Mouse (Mus musculus): ENCODE data around the gene Dxo.
"Not testable (repeated sequence)": the region's sequence is repeated elsewhere in the genome, so short reads cannot be mapped to it uniquely, and the experiment has no call there.

Dxo gene

DNA sequence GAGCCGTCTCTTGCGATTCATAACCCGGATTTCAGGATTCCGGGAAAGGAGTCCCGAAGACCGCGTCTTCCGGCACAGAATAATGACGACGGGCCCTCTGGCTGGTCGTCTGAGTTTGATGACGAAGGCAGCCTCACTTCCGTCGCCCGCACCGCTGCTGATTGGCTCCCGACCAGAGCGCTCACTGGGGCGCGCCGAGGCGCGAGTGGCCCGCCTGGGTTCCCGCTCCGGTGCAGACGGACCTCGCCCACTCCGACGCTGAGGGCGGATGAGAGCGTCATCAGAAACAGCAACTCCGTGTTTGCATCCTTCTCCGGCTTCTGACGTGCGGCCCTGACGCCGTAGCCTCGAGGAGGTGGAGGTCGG, at the start of gene Dxo, which contains the start of gene Stk19:
Dxo (plus strand) TSS at position 164 of the 366 bp plus-strand sequence.
Stk19 (minus strand) TSS at position 90 of the 366 bp plus-strand sequence.
- DNase-seq: peak; percentile 97

DNA sequence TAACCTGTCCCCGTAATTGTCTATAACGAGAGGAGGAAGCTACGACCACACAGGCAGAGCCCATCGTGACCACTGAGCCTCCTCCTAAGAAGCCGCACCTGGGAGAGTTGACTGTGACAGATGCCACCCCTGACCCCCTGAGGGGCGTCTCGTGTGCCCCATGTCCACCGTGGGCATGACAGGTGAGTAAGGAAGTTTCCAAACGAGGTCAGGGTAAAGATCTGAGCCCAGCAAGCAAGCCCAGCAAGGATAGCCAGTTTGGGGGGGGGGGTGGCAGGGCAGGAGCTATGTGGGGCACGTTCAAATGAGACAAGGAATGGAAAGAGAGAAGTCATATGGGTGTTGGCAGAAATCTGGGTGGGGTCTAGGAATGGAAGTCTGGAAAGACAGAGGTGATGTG, 41.8 kb upstream of the Dxo start:
- DNase-seq: no peak

DNA sequence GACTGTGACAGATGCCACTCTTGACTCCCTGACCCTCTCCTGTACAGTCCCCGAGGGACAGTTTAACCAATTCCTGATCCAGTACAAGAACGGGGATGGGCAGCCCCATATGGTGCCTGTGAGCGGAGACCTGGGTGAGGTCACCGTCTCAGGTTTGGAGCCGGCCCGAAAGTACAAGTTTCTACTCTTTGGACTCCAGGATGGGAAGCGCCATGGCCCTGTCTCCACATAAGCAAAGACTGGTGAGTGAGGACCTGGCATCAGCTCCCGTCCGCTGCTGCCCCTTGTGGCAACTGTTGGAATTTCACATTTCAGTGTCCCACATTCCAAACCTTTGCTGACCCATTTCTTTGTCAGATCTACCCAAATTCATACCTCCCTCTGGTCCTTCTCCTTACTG, 41.2 kb upstream of the Dxo start:
- peak; percentile 56 for DNase-seq

DNA sequence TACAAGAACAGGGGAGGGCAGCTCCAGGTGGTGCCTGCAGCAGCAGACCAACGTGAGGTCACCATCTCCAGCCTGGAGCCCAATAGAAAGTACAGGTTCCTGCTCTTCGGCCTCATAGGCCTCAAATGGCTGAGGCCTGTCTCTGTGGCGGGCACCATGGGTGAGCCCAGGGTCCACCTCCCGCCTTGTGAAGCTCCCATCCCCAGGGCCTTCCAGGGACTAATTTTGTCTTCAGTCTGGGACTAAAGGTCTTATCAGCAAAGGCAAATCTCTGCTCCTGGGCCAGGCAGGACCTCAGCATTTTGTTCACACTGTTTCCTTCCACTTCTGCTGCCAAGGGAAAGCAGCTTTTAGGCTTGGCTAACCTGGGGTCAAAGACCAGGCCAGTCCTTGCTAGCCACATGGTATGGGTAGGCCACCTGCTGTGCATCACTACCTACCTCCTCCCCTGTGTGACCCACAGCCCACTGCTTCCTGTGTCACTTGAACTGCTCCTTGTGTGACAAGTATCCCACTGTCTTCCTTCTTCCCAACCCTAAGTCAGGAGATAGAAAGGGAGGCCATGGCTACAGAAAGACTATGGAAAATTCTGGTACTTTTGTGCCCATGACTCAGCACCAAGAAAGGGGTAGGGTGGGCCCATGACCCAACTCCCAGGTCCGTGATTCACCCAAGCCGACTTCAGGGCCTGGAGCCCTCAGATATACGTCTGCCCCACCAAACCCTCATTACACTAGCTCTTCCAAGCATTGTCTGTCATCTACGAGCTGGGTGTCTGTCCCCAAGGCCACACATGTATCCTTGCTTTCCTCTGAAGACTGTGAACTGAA, 40.3 kb upstream of the Dxo start:
- DNase-seq: no peak

DNA sequence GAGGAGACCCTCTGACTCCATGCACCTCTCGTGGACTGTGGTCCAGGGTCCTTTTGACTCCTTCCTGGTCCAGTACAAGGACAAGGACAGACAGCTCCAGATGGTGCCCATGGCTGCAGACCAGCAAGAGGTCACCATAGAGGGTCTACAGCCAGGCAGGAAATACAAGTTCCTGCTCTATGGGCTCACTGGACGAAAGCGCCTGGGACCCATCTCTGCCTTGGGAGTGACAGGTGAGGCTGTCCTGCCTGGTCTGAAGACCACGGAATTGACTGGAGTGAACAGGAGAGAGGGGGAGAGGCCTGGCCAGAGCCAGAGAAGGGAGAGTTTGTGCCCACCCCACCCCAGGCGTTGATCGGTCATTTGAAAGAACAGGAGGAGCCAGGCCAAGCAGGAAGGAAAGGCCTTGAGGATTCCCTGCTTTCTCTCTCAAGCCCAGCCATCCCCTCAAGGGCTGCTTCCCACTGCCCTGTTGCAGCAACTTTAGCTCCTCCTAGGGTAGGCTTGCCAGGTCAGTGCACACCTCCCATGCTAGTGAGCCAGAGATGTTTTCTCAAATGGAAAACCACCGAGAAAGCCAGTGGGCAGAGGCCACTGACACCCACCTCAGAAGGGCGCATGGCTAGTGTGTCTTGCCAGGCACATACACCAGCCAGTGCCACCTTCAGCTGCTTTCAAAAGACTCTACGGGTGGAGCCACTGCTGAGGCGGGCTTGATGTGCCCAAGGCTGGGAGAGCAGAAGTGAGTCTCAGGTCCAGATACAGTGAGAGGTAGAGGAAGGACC, 39.4 kb upstream of the Dxo start:
- not testable (repeated sequence) for DNase-seq

DNA sequence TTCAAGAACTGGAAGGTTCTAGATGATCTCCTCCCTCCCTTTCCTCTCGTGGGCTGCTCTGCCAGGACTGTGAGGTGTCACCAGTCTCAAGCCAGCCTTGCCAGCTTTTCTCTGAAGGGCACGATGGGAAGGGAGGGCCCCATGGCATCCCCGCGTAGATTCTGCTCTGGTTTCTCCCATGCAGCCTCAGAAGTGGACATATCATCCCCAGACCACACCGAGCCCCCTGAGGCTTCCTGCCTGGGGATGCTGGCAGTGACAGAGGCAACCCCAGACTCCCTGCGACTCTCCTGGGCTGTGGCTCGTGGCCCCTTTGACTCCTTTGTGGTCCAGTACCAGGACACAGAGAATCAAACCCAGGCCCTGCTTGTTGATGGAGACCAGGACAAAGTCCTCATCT, 38.7 kb upstream of the Dxo start:
- not testable (repeated sequence) for DNase-seq

DNA sequence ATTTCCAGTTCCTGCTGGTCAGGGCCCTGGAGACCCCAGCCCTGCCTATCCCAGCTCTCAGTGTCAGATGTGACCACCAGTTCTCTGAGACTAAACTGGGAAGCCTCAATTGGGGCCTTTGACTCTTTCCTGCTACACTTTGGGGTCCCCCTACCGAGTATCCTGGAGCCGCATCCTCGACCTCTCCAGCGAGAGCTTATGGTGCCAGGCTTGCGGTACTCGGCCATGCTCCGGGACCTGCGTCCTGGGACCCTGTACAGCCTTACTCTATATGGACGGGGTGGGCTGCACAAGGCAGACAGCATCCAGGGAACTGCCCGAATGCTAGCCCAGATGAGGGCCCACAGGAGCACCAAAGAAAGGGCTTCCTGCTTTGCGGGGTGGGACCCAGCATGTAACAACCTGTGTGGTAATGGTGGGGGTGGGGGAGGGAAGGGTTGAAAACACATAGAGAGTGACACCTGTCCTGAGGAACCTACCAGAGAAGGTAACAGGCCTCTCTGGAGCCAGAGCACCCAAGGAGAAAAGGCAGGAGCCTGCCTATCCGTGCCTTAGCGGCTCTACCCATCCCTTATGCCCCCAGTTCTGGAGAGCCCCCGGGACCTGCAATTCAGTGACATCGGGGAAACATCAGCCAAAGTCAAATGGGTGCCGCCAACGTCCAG, 37.8 kb upstream of the Dxo start:
- no peak for DNase-seq

DNA sequence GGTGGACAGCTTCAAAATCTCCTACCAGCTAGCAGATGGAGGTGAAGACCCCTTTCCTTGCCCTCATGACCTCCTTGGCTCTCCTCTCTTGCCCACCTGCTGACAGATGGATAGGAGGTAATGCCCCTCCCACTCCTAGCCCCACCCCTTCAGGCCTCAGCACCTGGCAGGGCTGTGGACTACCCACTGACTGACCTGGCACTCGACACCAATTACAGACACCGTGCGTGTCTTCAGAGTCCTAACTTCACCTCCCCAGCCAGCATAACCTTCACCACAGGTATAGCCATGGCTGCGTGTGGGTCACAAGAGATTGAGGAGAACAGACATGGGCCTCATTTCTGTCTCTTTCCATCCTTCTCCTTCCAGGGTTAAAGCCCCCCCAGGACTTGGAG, 37.3 kb upstream of the Dxo start:
- no peak for DNase-seq

DNA sequence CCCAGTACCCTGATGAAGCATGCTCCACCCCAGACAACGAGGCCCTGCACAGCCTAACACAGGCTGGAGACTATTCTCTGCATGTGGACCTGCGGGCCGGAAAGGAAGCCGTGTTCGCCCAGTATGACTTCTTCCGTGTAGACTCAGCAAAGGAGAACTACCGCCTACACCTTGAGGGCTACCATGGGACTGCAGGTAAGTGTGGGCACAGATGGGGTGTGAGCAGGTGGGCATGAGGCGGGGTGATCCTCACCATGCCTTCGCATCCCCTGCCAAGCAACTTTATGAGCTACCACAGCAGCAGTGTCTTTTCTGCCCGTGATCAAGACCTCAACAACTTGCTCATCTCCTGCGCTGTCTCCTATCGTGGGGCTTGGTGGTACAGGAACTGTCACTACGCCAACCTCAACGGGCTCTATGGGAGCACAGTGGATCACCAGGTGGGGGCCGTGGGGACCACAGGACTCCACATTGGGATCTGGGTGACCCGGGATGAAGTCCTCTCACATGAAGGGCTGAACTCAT, 36.0 kb upstream of the Dxo start:
- not testable (repeated sequence) for DNase-seq

DNA sequence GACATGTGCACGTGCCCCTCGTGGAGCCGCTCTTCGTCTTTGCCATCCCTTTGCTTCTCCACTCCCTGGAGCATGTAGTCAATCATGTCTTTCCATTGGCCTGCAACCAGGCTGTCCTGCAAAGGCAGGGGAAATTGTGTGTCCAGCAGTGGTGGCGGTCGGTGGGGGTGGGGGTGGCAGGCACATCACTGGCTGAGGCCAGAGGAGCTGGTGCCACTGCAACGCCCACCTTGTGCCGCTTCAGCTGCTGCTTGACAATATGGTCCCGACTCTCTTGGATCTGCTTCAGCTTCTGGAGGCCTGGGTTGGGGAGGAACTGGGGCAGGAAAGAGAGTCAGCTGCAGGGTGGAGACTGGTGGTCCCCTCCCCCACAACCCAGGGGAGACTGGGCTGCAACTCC, 34.1 kb upstream of the Dxo start:
- not testable (repeated sequence) for DNase-seq

DNA sequence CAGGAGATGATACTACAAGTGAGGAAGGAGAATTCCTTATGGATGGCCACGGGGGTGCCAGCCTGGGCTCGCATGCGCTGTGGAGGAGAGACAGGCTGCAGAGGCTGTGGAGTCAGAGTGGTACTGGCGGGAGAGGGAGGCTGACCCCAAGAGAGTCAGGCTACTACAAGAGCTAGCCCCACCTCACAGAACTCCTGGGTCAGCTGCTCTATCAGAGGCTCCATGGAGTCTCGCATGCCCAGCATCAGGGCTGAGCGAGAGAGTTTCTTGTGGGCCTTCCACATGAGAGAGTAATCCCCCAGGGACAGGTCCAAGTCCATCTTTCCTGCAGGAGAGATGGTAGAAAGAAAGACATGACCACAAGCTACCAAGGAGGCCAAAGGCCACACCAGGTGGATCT, 33.5 kb upstream of the Dxo start:
- not testable (repeated sequence) for DNase-seq

DNA sequence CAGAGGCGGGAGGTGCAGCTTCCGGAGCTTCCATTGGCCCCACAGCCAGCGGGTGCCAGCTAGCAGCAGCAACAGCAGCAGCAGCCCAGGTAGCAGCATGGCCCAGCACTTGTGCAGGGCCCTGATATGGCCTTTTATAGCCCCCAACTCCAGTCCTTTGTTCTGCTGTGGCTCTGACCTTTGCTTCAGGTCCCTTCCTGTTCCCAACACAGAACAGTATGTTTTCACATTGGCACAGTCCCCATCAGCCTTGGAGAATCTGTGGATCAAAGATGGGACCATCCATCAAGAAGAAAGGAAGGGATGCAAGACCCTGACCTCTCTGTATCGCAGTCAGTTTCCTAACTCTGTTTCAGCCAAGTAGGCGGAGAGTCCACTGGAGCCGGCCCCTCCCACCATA, 32.5 kb upstream of the Dxo start, which contains the start of gene Cyp21a1:
Cyp21a1 (minus strand) TSS at position 261 of the 400 bp plus-strand sequence.
- not testable (repeated sequence) for DNase-seq

DNA sequence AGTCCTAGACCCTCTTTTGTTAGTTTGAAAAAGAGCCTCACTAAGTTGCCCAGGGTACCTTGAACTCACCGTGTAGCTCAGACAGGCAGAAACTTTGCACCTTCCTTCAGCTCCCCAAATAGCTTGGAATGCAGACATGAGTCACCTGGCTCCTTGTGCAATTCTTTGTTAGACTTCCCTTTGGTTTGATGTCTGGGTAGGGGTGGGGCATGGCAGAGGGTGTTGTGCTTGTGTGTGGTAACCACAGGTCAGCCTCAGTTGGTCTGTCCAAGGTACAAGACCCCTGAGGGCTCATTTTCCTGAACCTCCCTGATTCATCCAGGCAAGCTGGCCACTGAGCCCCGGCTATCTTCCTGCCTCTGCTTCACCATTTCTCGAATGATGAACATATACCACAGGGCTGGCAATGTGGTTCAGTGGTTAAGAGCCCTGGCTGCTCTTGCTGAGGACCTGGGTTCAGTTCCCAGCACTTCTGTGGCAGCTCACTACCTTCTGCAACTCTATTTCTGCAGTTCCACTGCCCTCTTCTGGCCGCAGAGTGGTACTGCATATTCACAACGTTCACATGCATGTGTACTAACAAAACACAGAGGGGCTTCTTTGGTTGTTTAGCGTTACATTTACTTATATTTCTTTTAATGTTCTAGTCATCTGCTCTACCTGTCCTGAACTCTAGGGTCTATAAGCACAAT, 31.8 kb upstream of the Dxo start:
- no peak for DNase-seq

DNA sequence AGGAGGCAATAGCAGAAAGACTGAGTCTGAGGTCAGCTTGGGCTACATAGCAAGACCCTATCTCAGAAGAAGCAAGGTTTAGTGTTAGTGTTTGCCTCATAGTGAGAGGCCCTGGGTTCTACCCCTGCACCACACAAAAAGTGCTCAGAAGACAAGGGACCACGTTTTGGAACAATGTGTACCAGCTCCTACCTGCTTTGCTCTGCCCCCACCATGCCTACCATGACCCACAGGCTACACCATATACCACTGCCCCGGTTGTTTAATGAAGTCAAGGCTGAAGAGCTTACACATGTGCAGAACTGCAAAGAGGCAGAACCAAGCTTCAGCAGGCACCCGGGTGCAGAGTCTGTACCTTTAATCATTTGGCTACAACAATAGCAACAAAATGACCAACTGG, 29.6 kb upstream of the Dxo start:
- DNase-seq: no peak

DNA sequence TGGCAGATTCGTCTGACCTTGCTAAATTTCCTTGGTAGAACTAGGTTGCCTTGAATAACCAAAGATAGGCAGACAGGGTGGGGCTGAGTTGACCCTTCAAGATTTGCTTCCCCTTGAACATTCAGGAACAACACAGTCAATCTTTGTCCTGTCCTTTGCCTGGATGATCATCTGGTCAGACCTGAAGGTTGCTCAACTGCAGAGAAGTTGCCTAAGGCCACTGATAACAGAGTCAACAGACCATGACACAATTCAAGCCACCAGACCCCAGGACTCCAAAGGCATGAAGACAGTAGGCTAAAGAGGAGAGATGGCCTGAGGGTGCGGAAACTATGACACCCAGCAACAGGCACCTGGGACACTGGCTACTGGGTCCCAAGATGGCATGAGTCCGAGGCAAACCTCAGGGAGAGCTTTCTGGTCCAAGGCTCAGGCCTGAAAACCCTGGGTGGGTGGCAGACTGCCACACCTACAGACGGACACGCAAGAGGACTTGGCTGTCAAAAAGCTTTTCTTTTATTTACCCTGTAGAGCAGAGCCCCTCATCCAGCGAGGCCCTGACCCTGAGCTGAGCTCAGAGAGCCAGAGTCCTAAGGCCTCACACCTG, 28.1 kb upstream of the Dxo start:
- DNase-seq: no peak

DNA sequence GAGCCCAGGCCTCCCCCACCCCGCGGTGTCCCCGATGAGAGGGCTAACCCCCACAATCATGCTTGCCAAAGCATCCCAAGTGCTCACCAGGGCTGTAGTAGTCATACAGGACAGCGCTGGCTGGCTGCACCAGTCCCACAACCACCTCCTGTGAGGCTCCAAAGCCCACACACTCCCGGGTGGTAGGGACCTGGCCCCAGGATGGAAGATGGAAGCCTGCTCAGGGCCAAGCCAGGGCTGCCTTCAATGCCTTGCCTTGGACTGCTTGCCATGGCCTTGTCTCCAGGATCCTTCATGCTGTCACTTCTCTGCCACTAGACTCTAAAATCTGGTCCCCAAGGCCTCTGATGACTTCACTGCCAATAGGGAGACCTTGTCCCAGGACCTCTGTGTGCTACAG, 26.4 kb upstream of the Dxo start:
- DNase-seq: not testable (repeated sequence)

DNA sequence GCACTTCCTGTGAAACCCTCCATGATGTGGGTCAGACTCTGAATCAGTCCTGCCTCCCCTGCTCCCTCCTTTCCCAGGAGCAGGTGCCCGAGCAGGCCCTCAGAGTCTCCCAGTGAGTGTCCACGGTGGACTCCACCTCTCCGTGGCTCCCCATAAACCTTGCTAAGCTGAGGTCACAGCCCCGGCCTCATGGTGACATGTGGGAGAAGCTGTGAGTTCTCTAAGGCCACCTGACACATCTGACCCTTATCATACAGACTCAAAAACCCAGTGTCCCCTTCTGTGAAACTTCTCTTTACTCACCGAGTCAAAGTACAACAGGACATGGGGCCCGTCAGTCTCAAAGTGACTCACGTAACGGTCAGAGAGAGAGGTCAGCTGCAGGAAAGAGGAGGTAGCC, 26.0 kb upstream of the Dxo start:
- DNase-seq: not testable (repeated sequence)

DNA sequence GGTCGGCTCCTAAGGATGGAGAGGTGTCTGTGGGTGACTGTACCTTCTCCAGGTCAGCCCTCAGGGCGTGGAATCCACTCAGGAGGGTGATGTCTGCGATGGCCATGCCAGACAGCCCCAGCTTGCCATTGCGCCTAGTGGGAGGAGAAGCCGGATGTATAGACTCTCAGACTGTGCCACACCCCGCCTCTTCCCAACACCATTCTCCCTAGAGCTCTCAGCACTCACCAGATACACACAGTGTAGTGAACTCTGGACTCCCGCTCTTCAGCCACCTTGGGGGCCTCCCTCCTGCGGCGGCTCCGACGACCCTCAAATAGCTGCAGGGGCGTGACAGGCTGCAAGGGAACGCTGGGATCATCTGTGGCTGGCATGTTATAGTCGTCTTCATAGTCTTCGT, 25.5 kb upstream of the Dxo start:
- DNase-seq: no peak

DNA sequence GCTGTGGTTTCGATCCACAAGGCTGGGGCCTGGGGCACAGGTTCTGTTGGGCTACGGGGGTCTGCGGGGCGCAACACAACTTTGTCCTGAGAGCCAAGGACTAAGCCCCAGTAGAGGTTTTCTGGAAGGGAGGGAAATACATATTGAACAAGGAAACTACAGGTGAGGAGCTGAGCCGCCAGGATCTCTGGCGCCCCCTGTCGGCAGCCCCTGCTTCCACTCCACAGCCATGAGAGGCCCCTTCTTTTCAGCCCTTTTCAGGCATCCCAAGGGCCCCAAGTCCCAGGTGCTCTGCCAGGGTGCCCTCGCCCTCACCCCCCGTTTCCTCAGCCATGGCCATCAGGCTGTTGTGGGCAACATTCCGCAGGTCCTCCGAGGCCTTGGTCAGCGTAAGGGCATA, 23.1 kb upstream of the Dxo start:
- DNase-seq: peak; percentile 40

DNA sequence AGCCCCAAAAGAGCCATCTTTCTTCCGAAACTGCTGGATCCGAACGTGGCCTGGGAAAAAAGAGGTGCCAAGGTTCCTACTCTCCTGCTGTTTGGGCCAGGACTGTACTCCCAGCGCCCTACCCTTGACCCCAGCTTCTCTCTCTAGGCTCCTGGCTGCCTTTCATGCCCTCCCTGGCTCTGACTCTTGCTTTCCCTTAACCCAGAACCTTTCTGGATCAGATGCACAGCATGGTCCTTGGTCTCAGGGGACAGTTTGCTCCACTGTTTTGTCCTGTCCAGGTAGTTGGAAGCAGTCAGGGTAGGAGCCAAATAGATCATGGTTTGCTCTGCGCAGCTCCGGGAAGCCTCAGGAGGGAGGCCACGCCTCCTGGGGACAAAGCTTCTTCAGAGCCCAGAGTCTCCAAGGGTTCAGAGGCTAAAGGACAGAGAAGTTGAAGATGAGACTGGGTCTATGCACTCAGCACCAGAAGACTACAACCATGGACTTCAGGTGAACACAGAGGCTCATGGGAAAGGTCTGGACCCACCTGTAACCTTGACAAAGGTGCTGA, 21.9 kb upstream of the Dxo start:
- DNase-seq: no peak

DNA sequence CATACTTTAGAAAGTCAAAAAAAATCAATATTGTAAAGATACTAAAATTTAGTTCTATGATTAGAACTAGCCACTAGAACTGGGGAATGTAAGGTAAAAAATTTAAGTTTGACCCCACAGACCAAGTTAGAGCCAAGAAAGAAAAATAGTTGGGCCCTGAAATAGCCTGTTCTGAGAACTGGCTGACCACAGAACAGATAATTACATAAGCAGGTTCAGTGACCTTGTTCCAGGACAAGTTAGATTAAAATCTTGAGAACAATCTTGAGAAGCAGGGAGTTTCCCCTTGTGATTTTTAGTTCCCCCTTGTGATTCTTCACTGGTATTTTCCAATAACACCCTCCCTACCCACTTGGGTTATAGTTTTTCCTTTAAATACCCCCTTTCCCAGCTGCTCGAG, 6.0 kb upstream of the Dxo start:
- DNase-seq: not testable (repeated sequence)
